21 mouse cellular contexts compared by ENCODE assay signal in the genomic region with DNA sequence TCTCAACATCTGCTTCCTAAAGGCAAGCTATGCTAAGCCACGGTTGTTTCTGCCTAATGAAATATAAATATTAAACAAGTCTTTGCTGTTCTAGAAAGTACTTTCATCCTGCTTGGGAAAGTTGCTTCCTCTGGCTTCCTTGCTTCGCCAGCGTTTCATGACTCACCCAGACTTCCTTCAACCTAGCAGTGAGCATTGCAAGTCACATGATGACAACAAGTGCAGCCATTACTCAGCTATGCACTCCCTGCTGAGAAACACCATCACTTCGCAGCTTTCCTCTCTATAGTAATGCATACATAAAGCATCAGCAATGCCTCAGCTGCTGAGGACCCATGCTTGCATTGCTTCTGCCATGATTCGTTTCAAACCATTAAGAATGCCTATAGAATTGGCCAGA.
A peak's percentile ranks its signal among the peaks of the same experiment; 100 is the strongest.
DNase-seq lines count a peak whose midpoint lies in the region; ATAC-seq and TF ChIP-seq lines count a peak whose summit lies in the region.
"Had no signal": no experiment of that assay in that cellular context is flagged by ENCODE, and none has a peak within 500 bp of the region (broad histone marks: within the 10 kb centered on the region; RNA-seq: fewer than 3 reads in every experiment).

No protein-coding gene starts in this region.

- no peaks in the 10 kb centered on the region for H3K4me1 ChIP-seq in embryonic facial prominence, embryonic 14.5 days (ENCODE audit: control insufficient read depth, insufficient read depth, low read length)
- no peaks in the 10 kb centered on the region for H3K4me1 ChIP-seq in embryonic facial prominence, embryonic 10.5 days
- 0 out of 2 replicates have a peak, but pooled peaks cover 5% of the 10 kb centered on the region for H3K4me1 ChIP-seq in limb, embryonic 14.5 days (ENCODE audit: control insufficient read depth, insufficient read depth, low read length)
- peaks cover 7% of the 10 kb centered on the region; the same call in 1 of the 2 replicates for H3K4me1 ChIP-seq in limb, embryonic 10.5 days
- no peaks in the 10 kb centered on the region for H3K4me1 ChIP-seq in stomach, embryonic 16.5 days (ENCODE audit: control insufficient read depth, insufficient read depth, low read length)
- no peaks in the 10 kb centered on the region for H3K4me1 ChIP-seq in midbrain, embryonic 11.5 days (ENCODE audit: control insufficient read depth, insufficient read depth, low read length)
- H3K4me1 ChIP-seq: forebrain, embryonic 12.5 days; hindbrain, embryonic 10.5 days had no signal

- TF ChIP-seq POLR2A in limb, embryonic 14.5 days (IDR thresholded peaks at IDR 0.05; ENCODE audit: borderline replicate concordance, extremely low read depth, insufficient read depth, insufficient read length): no peak

- no peak overlapping the region for H3K4me3 ChIP-seq in embryonic facial prominence, embryonic 14.5 days (ENCODE audit: low read depth, low read length)
- H3K4me3 ChIP-seq in embryonic facial prominence, embryonic 10.5 days: no peak overlapping the region
- no peak overlapping the region for H3K4me3 ChIP-seq in limb, embryonic 14.5 days (replicated peaks; ENCODE audit: low read length)
- no peak overlapping the region for H3K4me3 ChIP-seq in limb, embryonic 10.5 days
- H3K4me3 ChIP-seq in stomach, embryonic 16.5 days (replicated peaks; ENCODE audit: low read length): no peak overlapping the region
- H3K4me3 ChIP-seq in midbrain, embryonic 11.5 days (ENCODE audit: low read depth, low read length): no peak overlapping the region
- H3K4me3 ChIP-seq: forebrain, embryonic 12.5 days; heart, adult 2 months; hindbrain, embryonic 10.5 days had no signal

- H3K9me3 ChIP-seq in embryonic facial prominence, embryonic 14.5 days (ENCODE audit: control insufficient read depth, low read length): no peaks in the 10 kb centered on the region
- no peaks in the 10 kb centered on the region for H3K9me3 ChIP-seq in embryonic facial prominence, embryonic 10.5 days
- no peaks in the 10 kb centered on the region for H3K9me3 ChIP-seq in limb, embryonic 14.5 days (ENCODE audit: control insufficient read depth, low read length)
- no peaks in the 10 kb centered on the region for H3K9me3 ChIP-seq in limb, embryonic 10.5 days (replicated peaks)
- H3K9me3 ChIP-seq in stomach, embryonic 16.5 days (replicated peaks; ENCODE audit: control insufficient read depth, low read length): no peaks in the 10 kb centered on the region
- no peaks in the 10 kb centered on the region for H3K9me3 ChIP-seq in midbrain, embryonic 11.5 days (ENCODE audit: control insufficient read depth, low read length)
- H3K9me3 ChIP-seq: forebrain, embryonic 12.5 days; hindbrain, embryonic 10.5 days had no signal

- DNase-seq in embryonic facial prominence, embryonic 14.5 days (ENCODE audit: low spot score): peak; percentile 35
- no peak for DNase-seq in embryonic facial prominence, embryonic 10.5 days (ENCODE audit: low spot score)
- DNase-seq in limb, embryonic 14.5 days (ENCODE audit: low spot score): no peak
- DNase-seq in limb, embryonic 10.5 days (ENCODE audit: low spot score): no peak
- peak; percentile 20 for DNase-seq in R1 (ENCODE audit: low read depth, low spot score)
- DNase-seq in midbrain, embryonic 11.5 days (ENCODE audit: low spot score, missing footprints): no peak
- no peak for DNase-seq in adrenal gland, adult 2 months
- DNase-seq: adrenal gland, postnatal 25 days; cerebellum, adult 18-20 months; cerebellum, adult 9-11 months; cerebellum, postnatal 36 days; forebrain, postnatal 0 days; gastrocnemius, postnatal 14 days; heart, adult 2 months had no signal

- no peak overlapping the region for H3K4me2 ChIP-seq in embryonic facial prominence, embryonic 14.5 days (ENCODE audit: low read depth, low read length)
- no peak overlapping the region for H3K4me2 ChIP-seq in limb, embryonic 14.5 days (replicated peaks; ENCODE audit: low read depth, low read length, severe bottlenecking)
- H3K4me2 ChIP-seq in stomach, embryonic 16.5 days (ENCODE audit: low read depth, low read length): no peak overlapping the region
- H3K4me2 ChIP-seq in midbrain, embryonic 11.5 days: no peak overlapping the region
- H3K4me2 ChIP-seq: forebrain, embryonic 12.5 days; heart, embryonic 11.5 days; hindbrain, embryonic 14.5 days had no signal

- no peaks in the 10 kb centered on the region for H3K36me3 ChIP-seq in embryonic facial prominence, embryonic 14.5 days (ENCODE audit: control insufficient read depth, insufficient read depth, low read length)
- H3K36me3 ChIP-seq in embryonic facial prominence, embryonic 10.5 days (replicated peaks): no peaks in the 10 kb centered on the region
- H3K36me3 ChIP-seq in limb, embryonic 14.5 days (ENCODE audit: control insufficient read depth, insufficient read depth, low read length): no peaks in the 10 kb centered on the region
- no peaks in the 10 kb centered on the region for H3K36me3 ChIP-seq in limb, embryonic 10.5 days
- no peaks in the 10 kb centered on the region for H3K36me3 ChIP-seq in stomach, embryonic 16.5 days (ENCODE audit: control insufficient read depth, insufficient read depth, low read length)
- no peaks in the 10 kb centered on the region for H3K36me3 ChIP-seq in midbrain, embryonic 11.5 days (ENCODE audit: control insufficient read depth, insufficient read depth, low read length)
- H3K36me3 ChIP-seq: forebrain, embryonic 12.5 days; G1E; hindbrain, embryonic 10.5 days had no signal

- no peaks in the 10 kb centered on the region for H3K27me3 ChIP-seq in embryonic facial prominence, embryonic 14.5 days (replicated peaks; ENCODE audit: control insufficient read depth, insufficient read depth, low read length)
- no peaks in the 10 kb centered on the region for H3K27me3 ChIP-seq in embryonic facial prominence, embryonic 10.5 days (replicated peaks; ENCODE audit: low read depth, poor library complexity, severe bottlenecking)
- H3K27me3 ChIP-seq in limb, embryonic 14.5 days (ENCODE audit: control insufficient read depth, insufficient read depth, low read length): no peaks in the 10 kb centered on the region
- H3K27me3 ChIP-seq in limb, embryonic 10.5 days (ENCODE audit: low read depth, poor library complexity, severe bottlenecking): no peaks in the 10 kb centered on the region
- no peaks in the 10 kb centered on the region for H3K27me3 ChIP-seq in stomach, embryonic 16.5 days (ENCODE audit: control insufficient read depth, insufficient read depth, low read length)
- no peaks in the 10 kb centered on the region for H3K27me3 ChIP-seq in midbrain, embryonic 11.5 days (ENCODE audit: control insufficient read depth, insufficient read depth, low read length)
- H3K27me3 ChIP-seq: forebrain, embryonic 12.5 days had no signal

- WGBS in embryonic facial prominence, embryonic 14.5 days: 52% methylated on average over 5 of the region's 5 CpGs
- WGBS in embryonic facial prominence, embryonic 10.5 days: 76% methylated on average over 5 of the region's 5 CpGs
- 33% methylated on average over 5 of the region's 5 CpGs for WGBS in limb, embryonic 14.5 days
- WGBS in limb, embryonic 10.5 days: 73% methylated on average over 5 of the region's 5 CpGs
- 55% methylated on average over 5 of the region's 5 CpGs for WGBS in stomach, embryonic 16.5 days
- WGBS in midbrain, embryonic 11.5 days: 77% methylated on average over 5 of the region's 5 CpGs

- H3K27ac ChIP-seq in embryonic facial prominence, embryonic 14.5 days (replicated peaks; ENCODE audit: low read depth, low read length): no peak overlapping the region
- no peak overlapping the region for H3K27ac ChIP-seq in embryonic facial prominence, embryonic 10.5 days (replicated peaks)
- H3K27ac ChIP-seq in limb, embryonic 14.5 days (replicated peaks; ENCODE audit: low read depth, low read length): no peak overlapping the region
- H3K27ac ChIP-seq in limb, embryonic 10.5 days: no peak overlapping the region
- no peak overlapping the region for H3K27ac ChIP-seq in stomach, embryonic 16.5 days (ENCODE audit: low read length)
- no peak overlapping the region for H3K27ac ChIP-seq in midbrain, embryonic 11.5 days (ENCODE audit: low read depth, low read length)
- H3K27ac ChIP-seq: forebrain, embryonic 12.5 days; heart, adult 2 months; hindbrain, embryonic 10.5 days; hindbrain, embryonic 14.5 days had no signal

- no peak overlapping the region for H3K9ac ChIP-seq in embryonic facial prominence, embryonic 14.5 days (ENCODE audit: low read depth, low read length)
- no peak overlapping the region for H3K9ac ChIP-seq in limb, embryonic 14.5 days (ENCODE audit: low read depth, low read length, severe bottlenecking)
- no peak overlapping the region for H3K9ac ChIP-seq in stomach, embryonic 16.5 days (ENCODE audit: low read length)
- H3K9ac ChIP-seq in midbrain, embryonic 11.5 days (ENCODE audit: low read length): no peak overlapping the region
- H3K9ac ChIP-seq: forebrain, embryonic 12.5 days; forebrain, postnatal 0 days; hindbrain, embryonic 14.5 days had no signal

- ATAC-seq in embryonic facial prominence, embryonic 14.5 days (ENCODE audit: low read depth): no peak
- ATAC-seq in limb, embryonic 14.5 days (ENCODE audit: low FRiP score, low read depth): peak; percentile 60; the same call in 1 of the 2 replicates
- 0 out of 2 replicates have a peak, but pooled peaks have one; percentile 17 for ATAC-seq in stomach, embryonic 16.5 days (ENCODE audit: insufficient read depth, low FRiP score)
- no peak for ATAC-seq in midbrain, embryonic 11.5 days (ENCODE audit: low FRiP score)
- ATAC-seq: activated CD4-positive, CD25-positive, alpha-beta regulatory T cell, adult 4 months; forebrain, postnatal 0 days had no signal

Comparison
In these comparisons a context has a peak if more than half of its experiments do, and no peak if none do; other contexts are left out.
1. DNase-seq: peak in embryonic facial prominence, embryonic 14.5 days (single experiment) and R1 (single experiment); none in embryonic facial prominence, embryonic 10.5 days (single experiment), limb, embryonic 14.5 days (single experiment), limb, embryonic 10.5 days (single experiment), midbrain, embryonic 11.5 days (single experiment) and adrenal gland, adult 2 months (single experiment).
2. ATAC-seq: peak in limb, embryonic 14.5 days (single experiment) and stomach, embryonic 16.5 days (single experiment); none in embryonic facial prominence, embryonic 14.5 days (single experiment) and midbrain, embryonic 11.5 days (single experiment).